Mouse (Mus musculus) kidney, embryonic 15.5 days (tissue): Measurements from ENCODE around the gene Ankrd36. TPM values are rescaled to one million over a fixed set of nuclear protein-coding genes. Genes with fewer than 3 reads are reported as not detected.
A peak's percentile ranks its signal among the peaks of the same experiment; 100 is the strongest.

ENCODE experiments used
- ATAC-seq: fragments of 200-750 bp; cut with Nextera tagmentation; replicated peaks from 2 replicates; pipeline ENCODE4 v1.8.0; 2017; ENCODE audit warnings: moderate TSS enrichment; ENCODE audit not compliant: low FRiP score
- H3K27ac ChIP-seq: fragments of 300-500 bp; sonication (generic); 2 replicates; pipeline ENCODE4 v1.5.1; 2015; ENCODE audit warnings: mild to moderate bottlenecking, inconsistent platforms
- H3K27me3 ChIP-seq: fragments of 300-500 bp; sonication (generic); 2 replicates; pipeline ENCODE4 v1.6.1; 2015; ENCODE audit warnings: inconsistent platforms
- H3K36me3 ChIP-seq: fragments of 300-500 bp; sonication (generic); 2 replicates; pipeline ENCODE4 v1.6.1; 2015; ENCODE audit warnings: inconsistent platforms
- H3K4me1 ChIP-seq: fragments of 300-500 bp; sonication (generic); 2 replicates; pipeline ENCODE4 v1.6.1; 2015; ENCODE audit warnings: inconsistent platforms
- H3K4me2 ChIP-seq: fragments of 300-500 bp; sonication (generic); 2 replicates; pipeline ENCODE4 v1.6.1; 2015; ENCODE audit warnings: moderate library complexity, mild to moderate bottlenecking, inconsistent platforms
- H3K4me3 ChIP-seq: fragments of 300-500 bp; sonication (generic); replicated peaks from 2 replicates; pipeline ENCODE4 v1.5.1; 2015; ENCODE audit warnings: mild to moderate bottlenecking, inconsistent platforms
- H3K9ac ChIP-seq: fragments of 300-500 bp; sonication (generic); 2 replicates; pipeline ENCODE4 v1.6.1; 2015; ENCODE audit warnings: mild to moderate bottlenecking, inconsistent platforms
- H3K9me3 ChIP-seq: fragments of 300-500 bp; sonication (generic); replicated peaks from 2 replicates; pipeline ENCODE4 v1.6.1; 2016; ENCODE audit warnings: inconsistent platforms
- WGBS: fragments of 180-500 bp; shearing (Covaris S2); methylation state at CpG from one replicate; pipeline ENCODE4 v1.1.7; 2015; ENCODE audit warnings: mixed read lengths; 5-methylcytosine and 5-hydroxymethylcytosine counted together
- polyA plus RNA-seq: library from polyadenylated mRNA; unstranded; fragments of >200 nt; fragmentation: Nextera tagmentation; extraction: Ambion mirVana; gene quantifications from 2 replicates; pipeline ENCODE4 v1.2.1, GENCODE M21; 2015

Ankrd36 gene
- polyA plus RNA-seq, 1 experiment from 2014 or later = not detected

DNA sequence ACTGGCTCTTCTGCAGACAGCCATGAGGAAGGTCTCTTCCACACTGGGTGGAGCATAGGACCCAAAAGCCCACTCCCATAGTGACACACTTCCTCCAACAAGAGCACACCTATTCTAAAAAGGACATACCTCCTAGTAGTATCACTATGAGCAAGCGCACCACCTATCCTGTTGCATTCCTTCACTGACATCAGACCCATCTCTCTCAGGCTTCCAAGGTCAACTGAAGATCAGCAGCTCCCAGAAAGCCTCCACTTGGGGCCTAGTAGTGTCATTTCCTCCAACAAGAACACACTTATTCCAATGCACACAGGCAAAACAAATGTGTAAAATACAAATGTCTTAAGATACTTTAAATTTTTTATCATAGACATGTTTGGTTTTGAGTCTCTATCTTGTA lies 132.3 kb downstream of the Ankrd36 start:
- no peak overlapping the region for H3K4me3 ChIP-seq

DNA sequence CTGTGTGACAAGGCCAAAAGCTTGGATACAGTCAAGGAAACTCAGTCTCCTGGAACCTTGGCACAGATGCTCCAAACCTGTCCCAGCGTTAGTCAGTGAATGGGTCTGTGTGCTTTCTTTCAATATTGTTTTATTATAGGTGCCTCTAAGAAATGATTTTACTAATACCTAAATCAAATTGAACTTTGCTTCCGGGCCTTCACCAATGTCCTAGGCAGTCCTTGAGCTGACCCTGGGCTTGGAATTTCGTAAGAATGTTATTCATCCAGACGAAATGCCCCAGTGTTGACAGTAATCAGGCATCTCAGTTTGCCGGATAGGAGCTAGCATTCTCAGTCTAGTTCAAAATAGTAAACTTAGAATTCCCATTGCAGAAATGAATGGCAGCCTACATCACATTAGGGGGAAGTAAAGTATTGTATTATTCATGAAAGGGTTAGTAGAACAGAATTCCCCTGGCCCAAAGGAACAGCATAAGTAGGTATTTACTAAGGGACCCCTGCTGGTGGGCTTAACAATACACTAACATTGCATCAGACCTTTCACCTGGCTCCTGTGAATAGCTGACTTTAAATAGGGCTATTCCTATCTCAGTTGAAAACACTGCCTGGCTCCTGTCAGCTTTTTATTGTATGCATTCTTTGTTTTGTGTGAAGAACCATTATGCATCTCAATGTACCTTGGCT lies 132.9 kb downstream of the Ankrd36 start:
- no peak overlapping the region for H3K27ac ChIP-seq
- H3K9me3 ChIP-seq = no peaks in the 10 kb centered on the region
- H3K9ac ChIP-seq = no peak overlapping the region
- peaks cover 15% of the 10 kb centered on the region for H3K4me1 ChIP-seq
- H3K36me3 ChIP-seq = peaks cover 23% of the 10 kb centered on the region
- H3K4me3 ChIP-seq = no peak overlapping the region
- no peak overlapping the region for H3K4me2 ChIP-seq
- no peaks in the 10 kb centered on the region for H3K27me3 ChIP-seq
- WGBS = 81% methylated on average over 5 of the region's 5 CpGs
- ATAC-seq = no peak

More for the DNA sequence above, 132.3 kb downstream of the Ankrd36 start:
- no peak overlapping the region for H3K27ac ChIP-seq
- H3K9ac ChIP-seq = no peak overlapping the region
- WGBS = 97% methylated on average over 1 of the region's 1 CpGs
- no peaks in the 10 kb centered on the region for H3K9me3 ChIP-seq
- H3K27me3 ChIP-seq = no peaks in the 10 kb centered on the region
- no peak for ATAC-seq
- H3K4me2 ChIP-seq = no peak overlapping the region
- peaks cover 14% of the 10 kb centered on the region for H3K4me1 ChIP-seq
- H3K36me3 ChIP-seq = peaks cover 23% of the 10 kb centered on the region

DNA sequence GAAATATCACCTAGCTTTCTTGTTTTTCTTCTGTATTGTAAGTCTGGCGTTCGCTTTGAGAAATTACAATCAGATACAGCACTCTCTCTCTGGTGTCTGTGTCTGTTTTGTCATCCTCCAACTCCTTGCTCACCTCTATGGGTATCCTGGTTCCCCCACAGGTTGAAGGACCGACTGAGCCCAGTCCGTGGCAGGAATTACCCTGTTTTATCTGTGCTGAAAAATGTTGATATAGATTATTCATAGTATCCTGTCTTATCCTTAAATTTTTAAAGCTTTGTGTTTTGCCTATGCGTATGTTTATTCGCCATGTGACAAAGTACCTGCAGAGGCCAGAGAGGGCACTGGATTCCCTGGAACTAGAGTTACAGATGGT lies 133.5 kb downstream of the Ankrd36 start:
- Histone ChIP-seq H3K27me3 (no peaks in the 10 kb centered on the region), H3K4me2 (no peak overlapping the region), H3K9me3 (no peaks in the 10 kb centered on the region), H3K4me3 (no peak overlapping the region), H3K9ac (no peak overlapping the region), H3K4me1 (peaks cover 15% of the 10 kb centered on the region), H3K27ac (no peak overlapping the region), H3K36me3 (peaks cover 23% of the 10 kb centered on the region)
- 90% methylated on average over 6 of the region's 6 CpGs for WGBS
- no peak for ATAC-seq

DNA sequence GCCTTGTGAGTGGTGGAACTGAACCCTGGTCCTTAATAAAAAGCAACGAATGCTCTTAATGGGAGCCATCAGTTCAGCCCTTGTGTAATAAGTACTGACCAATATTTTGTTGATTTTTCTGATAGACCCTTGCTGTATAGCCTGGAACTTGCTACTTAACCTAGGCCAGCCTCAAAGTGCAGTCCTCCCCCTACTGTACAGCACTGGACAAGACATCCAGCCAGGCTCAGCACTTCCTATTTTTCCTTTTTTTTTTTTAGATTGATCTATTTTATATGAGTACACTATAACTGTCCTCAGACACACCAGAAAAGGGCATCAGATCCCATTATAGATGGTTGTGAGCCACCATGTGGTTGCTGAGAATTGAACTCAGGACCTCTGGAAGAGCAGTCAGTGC lies 133.9 kb downstream of the Ankrd36 start:
- no peaks in the 10 kb centered on the region for H3K27me3 ChIP-seq
- no peak for ATAC-seq
- H3K9me3 ChIP-seq = no peaks in the 10 kb centered on the region
- no peak overlapping the region for H3K9ac ChIP-seq
- H3K36me3 ChIP-seq = peaks cover 23% of the 10 kb centered on the region
- H3K4me3 ChIP-seq = no peak overlapping the region
- peaks cover 15% of the 10 kb centered on the region for H3K4me1 ChIP-seq
- WGBS = 97% methylated on average over 1 of the region's 1 CpGs
- no peak overlapping the region for H3K27ac ChIP-seq
- no peak overlapping the region for H3K4me2 ChIP-seq

DNA sequence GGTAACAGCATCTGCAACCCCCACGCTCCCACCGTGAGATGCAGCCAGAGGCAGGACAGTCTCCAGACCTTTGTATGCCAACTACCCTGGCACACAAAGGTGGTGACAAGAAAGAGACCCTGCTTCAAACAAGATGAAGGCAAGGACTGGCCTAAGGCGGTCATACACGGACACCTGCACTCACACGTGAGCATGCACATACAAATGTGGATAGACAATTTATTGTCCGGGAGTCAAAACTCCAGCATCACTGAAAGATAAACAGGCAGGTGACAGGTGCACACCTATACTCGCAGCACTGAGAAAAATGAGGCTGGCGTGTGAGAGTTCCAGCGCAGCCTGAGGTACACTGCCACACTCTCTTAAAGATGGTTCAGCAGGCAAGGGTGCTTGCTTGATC lies 136.5 kb downstream of the Ankrd36 start:
- Histone ChIP-seq H3K27ac (no peak overlapping the region), H3K4me3 (peak overlapping the region; percentile 90), H3K4me1 (peaks cover 18% of the 10 kb centered on the region), H3K9me3 (no peaks in the 10 kb centered on the region), H3K36me3 (peaks cover 23% of the 10 kb centered on the region), H3K4me2 (peak overlapping the region; percentile 73), H3K9ac (no peak overlapping the region), H3K27me3 (no peaks in the 10 kb centered on the region)
- WGBS = 90% methylated on average over 9 of the region's 9 CpGs
- ATAC-seq = no peak

DNA sequence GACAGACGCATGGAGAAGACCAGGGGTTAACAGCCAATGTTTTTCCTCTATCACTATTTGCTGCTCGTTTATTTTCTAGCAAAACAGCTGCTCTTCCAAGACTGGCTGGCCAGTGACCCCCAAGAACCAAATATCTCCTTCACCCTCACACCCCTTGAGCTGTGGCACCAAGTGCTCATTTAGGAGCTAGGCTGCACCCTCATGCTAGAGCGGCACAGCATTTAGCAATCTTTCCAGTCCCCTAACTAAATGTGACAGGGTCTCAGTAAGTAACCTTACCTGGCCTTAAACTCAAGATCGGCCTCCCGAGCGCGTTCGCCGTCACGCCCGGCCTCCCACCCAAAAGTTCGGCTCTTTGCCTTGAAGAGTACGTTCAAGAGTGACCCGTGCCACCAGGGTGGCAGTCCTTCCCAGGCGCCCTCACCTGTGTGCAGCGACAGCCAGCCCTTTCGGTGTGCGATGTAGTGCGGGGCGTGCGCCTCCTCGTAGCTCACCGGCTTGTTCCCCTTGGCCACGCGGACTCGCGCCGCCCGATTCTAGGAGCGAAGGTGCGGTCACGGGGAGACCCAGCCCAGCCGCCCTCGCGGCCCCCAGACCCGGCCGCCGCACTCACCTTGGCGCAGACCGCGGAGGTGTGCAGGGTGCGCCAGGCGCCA lies 137.5 kb downstream of the Ankrd36 start:
- Histone ChIP-seq H3K4me2 (peak overlapping the region; percentile 73), H3K36me3 (peaks cover 23% of the 10 kb centered on the region), H3K4me3 (peak overlapping the region; percentile 90), H3K9ac (peak overlapping the region; percentile 93), H3K9me3 (no peaks in the 10 kb centered on the region), H3K27me3 (no peaks in the 10 kb centered on the region), H3K4me1 (peaks cover 18% of the 10 kb centered on the region), H3K27ac (peak overlapping the region; percentile 86)
- under 1% methylated on average over 43 of the region's 43 CpGs for WGBS
- ATAC-seq = peak; percentile 76

DNA sequence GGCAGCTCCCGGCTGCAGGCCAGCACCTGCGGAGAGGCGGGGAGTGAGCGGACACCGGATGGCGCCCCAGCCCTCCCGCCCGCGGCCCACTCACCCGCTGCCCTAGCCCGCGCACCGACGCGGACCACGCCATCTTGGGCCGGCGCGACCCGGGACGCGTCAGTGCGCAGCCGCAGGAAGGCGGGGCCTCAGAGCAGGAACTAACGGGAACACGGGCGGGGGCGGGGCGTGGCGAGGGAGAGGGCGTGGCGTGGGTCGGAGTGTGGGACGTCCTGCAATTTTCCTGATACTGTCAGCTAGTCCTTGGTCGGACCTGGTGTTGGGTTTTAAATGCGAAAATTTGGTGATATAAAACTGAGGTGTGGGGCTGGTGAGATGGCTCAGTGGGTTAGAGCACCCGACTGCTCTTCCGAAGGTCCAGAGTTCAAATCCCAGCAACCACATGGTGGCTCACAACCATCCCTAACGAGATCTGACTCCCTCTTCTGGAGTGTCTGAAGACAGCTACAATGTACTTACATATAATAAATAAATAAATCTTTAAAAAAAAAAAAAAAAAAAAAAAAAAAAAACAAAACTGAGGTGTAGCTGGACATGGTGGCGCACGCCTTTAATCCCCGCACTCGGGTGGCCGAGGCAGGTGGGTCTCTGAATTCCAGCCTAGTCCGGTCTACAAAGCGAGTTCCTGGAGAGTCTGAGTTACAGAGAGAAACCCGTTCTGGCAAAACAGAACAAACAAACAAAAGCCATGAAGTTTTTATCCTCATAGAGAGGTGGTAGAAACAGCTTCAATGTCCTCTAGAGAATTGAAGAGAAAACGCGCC lies 138.3 kb downstream of the Ankrd36 start:
- H3K4me1 ChIP-seq = peaks cover 18% of the 10 kb centered on the region
- WGBS = 18% methylated on average over 49 of the region's 50 CpGs
- H3K9ac ChIP-seq = peak overlapping the region; percentile 93
- H3K4me3 ChIP-seq = peak overlapping the region; percentile 90
- ATAC-seq = peak; percentile 97
- H3K9me3 ChIP-seq = no peaks in the 10 kb centered on the region
- H3K27ac ChIP-seq = peak overlapping the region; percentile 86
- H3K27me3 ChIP-seq = no peaks in the 10 kb centered on the region
- H3K36me3 ChIP-seq = peaks cover 22% of the 10 kb centered on the region
- H3K4me2 ChIP-seq = peak overlapping the region; percentile 73

DNA sequence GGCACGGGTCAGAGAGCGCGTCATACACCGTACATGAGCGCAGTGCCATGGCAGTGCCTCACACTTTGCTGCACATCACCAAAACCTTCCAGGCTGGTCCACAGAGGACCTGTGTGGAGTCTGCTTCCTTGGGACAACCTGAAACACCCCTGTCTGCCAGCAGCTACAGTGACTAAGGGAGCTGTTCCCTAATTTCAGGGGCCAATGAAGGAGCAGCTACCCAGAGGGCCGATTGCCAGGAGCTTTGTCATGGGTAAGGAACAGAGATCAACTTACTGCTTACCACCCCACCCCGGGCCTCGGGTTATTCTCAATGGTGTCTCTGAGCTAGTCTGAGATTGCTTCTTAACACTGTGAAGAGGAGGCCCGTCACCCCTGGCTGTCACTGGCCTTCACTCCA lies 145.7 kb downstream of the Ankrd36 start:
- no peak overlapping the region for H3K27ac ChIP-seq
- WGBS = 90% methylated on average over 9 of the region's 9 CpGs
- H3K36me3 ChIP-seq = peaks cover 49% of the 10 kb centered on the region

DNA sequence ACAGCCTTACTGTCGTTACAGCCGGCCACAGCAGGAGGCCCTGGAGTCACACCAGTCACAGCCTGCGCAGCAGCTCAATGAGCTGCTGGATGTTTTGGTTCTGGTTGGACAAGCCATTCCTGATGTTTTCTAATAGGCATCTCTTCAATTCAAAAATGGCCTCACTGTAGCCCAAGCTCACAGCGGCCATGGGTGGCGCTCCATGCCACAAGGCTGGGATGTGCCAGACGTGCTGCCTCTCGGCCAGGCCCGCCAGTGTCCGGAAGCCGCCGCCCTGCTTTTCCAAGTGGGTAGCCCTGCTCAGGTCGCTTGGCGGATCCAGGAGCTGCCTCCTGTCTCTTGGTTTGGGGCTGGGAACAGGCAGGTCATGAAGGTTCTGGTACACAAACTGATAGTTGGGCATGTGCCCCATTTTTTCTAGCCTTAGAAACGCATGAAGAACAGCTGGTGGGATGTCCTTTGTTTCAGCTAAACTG lies 146.2 kb downstream of the Ankrd36 start, which contains the start of gene Mrps24:
Gene Mrps24, minus strand, starts transcription at position 51 of the 476 bp plus-strand sequence.
- Histone ChIP-seq H3K27ac (no peak within 1 kb of the TSS), H3K4me3 (no peak within 1 kb of the TSS), H3K27me3 (no peaks in the 10 kb centered on the region), H3K4me2 (no peak within 1 kb of the TSS), H3K36me3 (peaks cover 53% of the 10 kb centered on the region), H3K4me1 (no peaks in the 10 kb centered on the region), H3K9me3 (no peaks in the 10 kb centered on the region), H3K9ac (no peak within 1 kb of the TSS)
- WGBS = 85% methylated on average over 14 of the region's 14 CpGs
- ATAC-seq = no peak

More for the DNA sequence above, 145.7 kb downstream of the Ankrd36 start:
- Histone ChIP-seq H3K27me3 (no peaks in the 10 kb centered on the region), H3K4me1 (no peaks in the 10 kb centered on the region), H3K4me2 (no peak overlapping the region), H3K9me3 (no peaks in the 10 kb centered on the region), H3K4me3 (no peak overlapping the region), H3K9ac (no peak overlapping the region)
- ATAC-seq = no peak

DNA sequence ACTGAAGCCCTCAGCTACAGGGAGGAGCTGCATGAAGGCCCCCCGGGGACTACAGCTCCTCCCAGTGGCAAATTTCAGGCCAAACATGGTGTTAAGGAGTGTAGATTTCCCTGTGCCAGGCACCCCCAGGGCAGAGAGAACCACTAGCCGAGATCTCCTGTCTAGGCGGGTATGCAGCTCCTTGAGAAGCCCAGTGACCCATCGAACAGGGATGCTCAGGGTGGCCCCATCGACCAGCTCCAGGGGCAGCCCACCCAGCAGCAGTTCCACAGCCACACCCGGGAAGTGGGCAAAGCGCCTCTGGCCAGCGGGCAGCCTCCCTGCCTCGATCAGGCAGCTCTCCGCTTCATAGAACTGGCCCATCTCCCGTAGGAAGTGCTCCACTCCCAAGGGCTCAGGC lies 146.8 kb downstream of the Ankrd36 start:
- no peaks in the 10 kb centered on the region for H3K27me3 ChIP-seq
- no peak overlapping the region for H3K4me3 ChIP-seq
- no peak overlapping the region for H3K9ac ChIP-seq
- H3K36me3 ChIP-seq = peaks cover 58% of the 10 kb centered on the region
- no peaks in the 10 kb centered on the region for H3K9me3 ChIP-seq
- no peak overlapping the region for H3K27ac ChIP-seq
- H3K4me2 ChIP-seq = no peak overlapping the region
- no peaks in the 10 kb centered on the region for H3K4me1 ChIP-seq
- 90% methylated on average over 11 of the region's 11 CpGs for WGBS
- no peak for ATAC-seq

DNA sequence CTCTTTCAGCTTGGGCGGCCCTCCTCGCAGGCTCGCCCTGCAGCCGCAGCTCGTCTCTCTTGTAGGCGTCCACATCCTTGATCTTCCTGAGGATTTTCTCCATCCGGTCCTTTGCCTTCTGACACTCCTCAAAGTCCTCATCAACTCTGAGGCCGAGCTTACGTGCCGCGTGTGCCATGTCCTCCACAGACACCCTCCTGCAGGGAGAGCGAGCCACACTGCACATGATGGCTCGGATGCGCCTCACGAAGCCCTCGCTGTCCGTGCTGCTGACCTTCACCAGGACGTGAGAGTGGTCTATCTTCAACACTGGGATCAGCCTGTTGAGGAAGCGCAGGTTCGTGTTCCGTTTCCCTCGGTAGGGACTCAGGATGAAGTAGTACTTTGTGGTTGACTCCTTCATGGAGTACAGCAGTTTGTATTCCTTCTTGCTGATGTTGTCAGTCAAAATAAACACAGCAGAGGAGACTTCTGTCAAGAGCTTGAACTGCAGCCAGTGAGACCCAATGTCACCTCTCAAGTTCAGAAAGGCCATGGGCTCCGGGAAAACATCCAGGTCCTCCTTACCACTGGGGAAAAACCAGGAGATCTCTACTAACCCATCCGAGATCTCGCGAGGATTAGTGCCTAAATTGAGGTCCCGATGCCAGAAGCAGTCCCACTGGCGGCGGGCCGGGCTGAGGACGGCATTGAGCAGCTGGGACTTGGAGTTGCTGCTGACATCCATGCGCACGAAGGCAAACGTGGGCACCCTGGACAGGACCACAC lies 147.6 kb downstream of the Ankrd36 start:
- ATAC-seq = no peak
- Histone ChIP-seq H3K4me1 (no peaks in the 10 kb centered on the region), H3K4me2 (no peak overlapping the region), H3K27me3 (no peaks in the 10 kb centered on the region), H3K36me3 (peaks cover 67% of the 10 kb centered on the region), H3K9ac (no peak overlapping the region), H3K27ac (no peak overlapping the region), H3K4me3 (no peak overlapping the region), H3K9me3 (no peaks in the 10 kb centered on the region)
- 94% methylated on average over 34 of the region's 34 CpGs for WGBS
